Mouse (Mus musculus): ENCODE results near the gene Prr3. TPM values are rescaled to one million over a fixed set of nuclear protein-coding genes. Genes with fewer than 3 reads are reported as not detected.
"Not testable (repeated sequence)": the region's sequence is repeated elsewhere in the genome, so short reads cannot be mapped to it uniquely, and the experiment has no call there.

The Prr3 gene
- polyA plus RNA-seq, 1 experiment from 2014 or later = 30.5 TPM

DNA sequence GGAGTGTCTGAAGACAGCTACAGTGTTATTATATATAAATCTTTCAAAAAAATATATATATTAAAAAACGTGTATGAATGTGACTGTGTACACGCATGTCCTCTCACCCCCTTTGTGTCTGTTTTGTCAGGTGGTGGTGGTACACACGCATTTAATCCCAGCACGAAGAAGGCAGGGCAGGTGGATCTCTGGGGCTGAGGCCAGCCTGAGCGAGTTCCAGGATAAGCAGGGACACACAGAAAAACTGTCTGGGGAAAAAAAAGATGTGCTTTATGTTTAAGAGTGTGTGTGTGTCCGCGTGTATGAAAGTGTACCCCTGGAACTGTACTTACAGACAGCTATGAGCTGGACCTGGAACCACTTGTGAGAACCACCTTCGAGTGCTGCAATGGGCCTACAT, 25.4 kb downstream of the Prr3 start:
- H3K27me3 ChIP-seq (ENCODE audit: insufficient read depth, poor library complexity, severe bottlenecking) = no peaks in the 10 kb centered on the region
- H3K9me3 ChIP-seq = no peaks in the 10 kb centered on the region
- H3K27ac ChIP-seq = no peak overlapping the region
- peaks cover 48% of the 10 kb centered on the region for H3K36me3 ChIP-seq
- 75% methylated on average over 8 of the region's 8 CpGs for WGBS
- H3K4me1 ChIP-seq = no peaks in the 10 kb centered on the region
- H3K4me3 ChIP-seq = no peak overlapping the region
- DNase-seq (ENCODE audit: low spot score) = no peak

DNA sequence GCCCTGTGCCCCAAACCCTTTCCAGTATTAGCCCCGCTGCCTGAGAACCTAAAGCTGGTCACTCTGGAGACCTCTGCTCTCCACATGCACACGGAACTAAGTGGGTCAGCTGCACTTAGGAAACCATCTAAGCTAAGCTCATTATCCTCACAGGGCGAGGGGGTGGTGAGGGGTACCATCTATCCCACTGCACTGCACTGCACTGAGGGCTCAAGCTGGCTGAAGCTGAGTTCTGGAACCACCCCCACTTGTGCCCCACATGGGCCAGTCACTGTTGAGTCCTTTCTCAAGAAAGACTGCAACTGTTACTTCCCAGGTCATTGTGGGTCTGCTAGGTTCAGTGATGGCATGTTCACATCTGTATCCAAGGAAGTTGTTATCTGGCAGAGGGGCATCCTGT, 27.5 kb downstream of the Prr3 start:
- WGBS = 86% methylated on average over 3 of the region's 3 CpGs
- not testable (repeated sequence) for H3K27me3 ChIP-seq (ENCODE audit: insufficient read depth, poor library complexity, severe bottlenecking); DNase-seq (ENCODE audit: low spot score); H3K9me3 ChIP-seq; H3K27ac ChIP-seq; H3K4me3 ChIP-seq; H3K4me1 ChIP-seq
- peaks cover 27% of the 10 kb centered on the region for H3K36me3 ChIP-seq

DNA sequence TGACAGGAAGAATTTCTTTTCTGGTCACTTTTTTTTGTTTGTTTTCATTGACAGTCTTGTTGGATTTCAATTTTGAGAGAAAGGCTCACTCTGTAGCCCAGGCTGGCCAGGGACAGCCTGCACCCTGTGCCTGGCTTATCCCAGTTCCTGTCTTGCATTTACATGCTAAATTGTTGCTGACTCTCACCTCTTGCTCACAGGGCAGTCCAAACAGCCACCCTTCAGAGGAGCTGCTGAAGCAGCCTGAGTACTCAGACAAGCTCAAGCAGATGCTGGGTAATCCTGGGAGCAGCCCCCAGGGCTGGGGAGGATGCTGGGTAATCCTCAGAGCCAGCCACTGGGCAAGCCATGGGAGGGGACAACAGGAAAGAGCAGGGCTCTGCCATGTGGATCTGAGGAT, 29.1 kb downstream of the Prr3 start:
- not testable (repeated sequence) for H3K4me1 ChIP-seq; H3K4me3 ChIP-seq; H3K9me3 ChIP-seq; H3K27me3 ChIP-seq (ENCODE audit: insufficient read depth, poor library complexity, severe bottlenecking); H3K27ac ChIP-seq
- peak; percentile 68 for DNase-seq (ENCODE audit: low spot score)
- peaks cover 11% of the 10 kb centered on the region for H3K36me3 ChIP-seq

- no peaks in the 10 kb centered on the region for H3K36me3 ChIP-seq
- H3K27me3 ChIP-seq (ENCODE audit: insufficient read depth, poor library complexity, severe bottlenecking) = no peaks in the 10 kb centered on the region
- 0 out of 2 replicates have a peak, but pooled peaks cover 5% of the 10 kb centered on the region for H3K9me3 ChIP-seq
- no peak overlapping the region for H3K4me3 ChIP-seq
- WGBS = 48% methylated on average over 1 of the region's 1 CpGs
- H3K4me1 ChIP-seq = no peaks in the 10 kb centered on the region
- H3K27ac ChIP-seq = no peak overlapping the region
- DNase-seq (ENCODE audit: low spot score) = no peak
These were observed 40.1 kb downstream of the Prr3 start for GRCm38 (mm10) chr17:35939941-35940340.

DNA sequence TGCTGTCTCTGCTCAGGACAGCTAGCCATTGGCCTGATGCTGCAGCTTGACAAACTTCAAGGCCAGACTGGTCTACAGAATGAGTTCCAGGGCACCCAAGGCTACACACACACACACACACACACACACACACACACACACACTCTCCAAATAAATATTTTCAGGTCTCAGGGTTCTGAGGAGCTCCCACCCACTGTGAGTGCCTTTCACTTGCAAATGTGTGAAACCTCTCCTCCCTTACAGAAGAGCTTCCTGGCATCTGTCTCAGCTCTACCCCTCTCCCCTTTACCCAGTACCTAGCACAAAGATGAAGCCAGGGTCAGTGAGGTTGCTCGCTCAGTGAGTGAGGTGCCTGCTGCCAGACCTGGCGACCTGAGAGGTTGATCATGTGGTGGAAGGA, 40.9 kb downstream of the Prr3 start:
- no peak for DNase-seq (ENCODE audit: low spot score)
- Histone ChIP-seq H3K4me3 (no peak overlapping the region), H3K27me3 (ENCODE audit: insufficient read depth, poor library complexity, severe bottlenecking) (no peaks in the 10 kb centered on the region), H3K9me3 (0 out of 2 replicates have a peak, but pooled peaks cover 5% of the 10 kb centered on the region), H3K4me1 (no peaks in the 10 kb centered on the region), H3K36me3 (no peaks in the 10 kb centered on the region), H3K27ac (no peak overlapping the region)
- 37% methylated on average over 2 of the region's 2 CpGs for WGBS

GRCm38 (mm10) chr17:35937700-35938348, 42.2 kb downstream of the Prr3 start:
- Histone ChIP-seq H3K27me3 (ENCODE audit: insufficient read depth, poor library complexity, severe bottlenecking) (no peaks in the 10 kb centered on the region), H3K4me1 (no peaks in the 10 kb centered on the region), H3K27ac (no peak overlapping the region), H3K9me3 (0 out of 2 replicates have a peak, but pooled peaks cover 5% of the 10 kb centered on the region), H3K4me3 (no peak overlapping the region), H3K36me3 (no peaks in the 10 kb centered on the region)
- WGBS = 33% methylated on average over 2 of the region's 2 CpGs
- DNase-seq (ENCODE audit: low spot score) = peak; percentile 74

DNA sequence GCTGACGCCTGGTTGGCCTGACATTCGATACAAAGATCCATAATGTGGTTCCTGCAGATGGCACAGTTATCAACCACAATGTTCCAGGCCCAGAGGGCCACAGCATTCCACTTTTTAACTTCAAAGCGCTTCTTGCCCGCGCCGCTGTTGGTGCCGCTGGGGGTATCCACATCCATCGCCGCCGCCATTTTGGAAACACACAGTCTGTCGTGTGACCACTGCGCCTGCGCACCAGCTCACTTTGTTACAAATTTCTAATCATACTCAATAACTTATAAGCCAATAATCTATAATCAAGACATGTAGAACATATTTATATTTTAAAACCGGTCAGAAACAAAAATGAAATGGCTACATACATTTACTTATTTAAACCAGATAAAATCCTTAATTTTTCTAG, 44.3 kb downstream of the Prr3 start:
- not testable (repeated sequence) for DNase-seq (ENCODE audit: low spot score); H3K27me3 ChIP-seq (ENCODE audit: insufficient read depth, poor library complexity, severe bottlenecking); H3K4me3 ChIP-seq; H3K4me1 ChIP-seq; H3K27ac ChIP-seq; H3K9me3 ChIP-seq
- peaks cover 16% of the 10 kb centered on the region for H3K36me3 ChIP-seq
- 89% methylated on average over 14 of the region's 14 CpGs for WGBS

GRCm38 (mm10) chr17:35932608-35933007, 47.4 kb downstream of the Prr3 start:
- H3K27me3 ChIP-seq (ENCODE audit: insufficient read depth, poor library complexity, severe bottlenecking) = no peaks in the 10 kb centered on the region
- H3K4me1 ChIP-seq = no peaks in the 10 kb centered on the region
- WGBS = 93% methylated on average over 4 of the region's 4 CpGs
- no peak overlapping the region for H3K4me3 ChIP-seq
- H3K9me3 ChIP-seq = no peaks in the 10 kb centered on the region
- no peak for DNase-seq (ENCODE audit: low spot score)
- peaks cover 48% of the 10 kb centered on the region for H3K36me3 ChIP-seq
- no peak overlapping the region for H3K27ac ChIP-seq

DNA sequence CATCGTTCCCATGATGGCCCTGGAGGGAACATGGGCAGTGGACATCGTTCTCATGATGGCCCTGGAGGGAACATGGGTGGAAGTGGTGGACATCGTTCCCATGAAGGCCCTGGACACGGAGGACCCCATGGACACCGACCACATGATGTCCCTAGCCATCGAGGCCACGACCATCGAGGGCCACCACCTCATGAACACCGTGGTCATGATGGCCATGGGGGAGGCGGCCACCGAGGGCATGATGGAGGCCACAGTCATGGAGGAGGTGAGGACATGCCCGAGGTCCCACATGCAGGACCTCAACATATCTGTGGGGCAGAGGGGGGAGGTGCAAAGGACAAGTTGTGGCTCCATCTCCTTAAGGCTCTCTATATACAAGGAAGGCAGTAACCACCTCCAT, 49.4 kb downstream of the Prr3 start:
- H3K27ac ChIP-seq = no peak overlapping the region
- H3K36me3 ChIP-seq = peaks cover 64% of the 10 kb centered on the region
- no peak overlapping the region for H3K4me3 ChIP-seq
- DNase-seq (ENCODE audit: low spot score) = no peak
- WGBS = 93% methylated on average over 12 of the region's 12 CpGs
- no peaks in the 10 kb centered on the region for H3K27me3 ChIP-seq (ENCODE audit: insufficient read depth, poor library complexity, severe bottlenecking)
- H3K4me1 ChIP-seq = 0 out of 2 replicates have a peak, but pooled peaks cover 4% of the 10 kb centered on the region
- H3K9me3 ChIP-seq = no peaks in the 10 kb centered on the region

- H3K4me1 ChIP-seq = 0 out of 2 replicates have a peak, but pooled peaks cover 4% of the 10 kb centered on the region
- H3K36me3 ChIP-seq = peaks cover 74% of the 10 kb centered on the region
- H3K4me3 ChIP-seq = no peak overlapping the region
- DNase-seq (ENCODE audit: low spot score) = peak; percentile 68
- 94% methylated on average over 2 of the region's 2 CpGs for WGBS
- no peak overlapping the region for H3K27ac ChIP-seq
- H3K27me3 ChIP-seq (ENCODE audit: insufficient read depth, poor library complexity, severe bottlenecking) = no peaks in the 10 kb centered on the region
- no peaks in the 10 kb centered on the region for H3K9me3 ChIP-seq
These were observed 50.5 kb downstream of the Prr3 start for GRCm38 (mm10) chr17:35929534-35929933.

GRCm38 (mm10) chr17:35927471-35927870, 52.6 kb downstream of the Prr3 start:
- Histone ChIP-seq H3K27me3 (ENCODE audit: insufficient read depth, poor library complexity, severe bottlenecking) (no peaks in the 10 kb centered on the region), H3K9me3 (no peaks in the 10 kb centered on the region), H3K4me3 (no peak overlapping the region), H3K27ac (no peak overlapping the region), H3K4me1 (0 out of 2 replicates have a peak, but pooled peaks cover 4% of the 10 kb centered on the region), H3K36me3 (peaks cover 89% of the 10 kb centered on the region)
- whole genome bisulfite sequencing = 17% methylated on average over 1 of the region's 1 CpGs
- no peak for DNase-seq (ENCODE audit: low spot score)

DNA sequence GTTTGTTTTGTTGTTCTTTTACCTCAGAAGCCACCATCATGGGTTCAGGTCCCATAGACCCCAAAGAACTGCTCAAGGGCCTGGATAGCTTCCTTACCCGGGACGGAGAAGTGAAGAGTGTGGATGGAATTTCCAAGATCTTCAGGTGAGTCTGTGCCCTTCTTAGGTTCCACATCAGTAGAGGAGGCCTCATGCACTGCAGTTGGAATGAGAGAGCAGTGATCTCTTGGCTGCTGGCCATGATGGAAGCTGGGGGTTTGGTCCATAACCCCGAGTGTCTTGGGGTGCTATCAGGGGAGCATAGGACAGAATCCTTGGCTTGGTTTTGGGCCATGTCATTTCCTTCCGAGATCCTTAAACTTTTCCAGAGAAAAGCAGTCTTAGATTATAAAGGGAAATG, 56.8 kb downstream of the Prr3 start:
- Histone ChIP-seq H3K9me3 (no peaks in the 10 kb centered on the region), H3K27me3 (ENCODE audit: insufficient read depth, poor library complexity, severe bottlenecking) (no peaks in the 10 kb centered on the region), H3K4me3 (no peak overlapping the region), H3K27ac (no peak overlapping the region), H3K36me3 (peaks cover 52% of the 10 kb centered on the region), H3K4me1 (peaks cover 20% of the 10 kb centered on the region)
- no peak for DNase-seq (ENCODE audit: low spot score)
- 91% methylated on average over 4 of the region's 4 CpGs for WGBS

GRCm38 (mm10) chr17:35922566-35922965, 57.5 kb downstream of the Prr3 start:
- no peaks in the 10 kb centered on the region for H3K9me3 ChIP-seq
- no peaks in the 10 kb centered on the region for H3K27me3 ChIP-seq (ENCODE audit: insufficient read depth, poor library complexity, severe bottlenecking)
- peaks cover 20% of the 10 kb centered on the region for H3K4me1 ChIP-seq
- no peak for DNase-seq (ENCODE audit: low spot score)
- no peak overlapping the region for H3K4me3 ChIP-seq
- H3K27ac ChIP-seq = no peak overlapping the region
- 89% methylated on average over 3 of the region's 3 CpGs for WGBS
- peaks cover 47% of the 10 kb centered on the region for H3K36me3 ChIP-seq

All from heart, embryonic 10.5 days (tissue).